Mouse (Mus musculus) gastrocnemius, postnatal 25 days (tissue): ENCODE measurements around the gene C87414. TPM values are rescaled to one million over a fixed set of nuclear protein-coding genes. Genes with fewer than 3 reads are reported as not detected.
"Not testable (repeated sequence)": the region's sequence is repeated elsewhere in the genome, so short reads cannot be mapped to it uniquely, and the experiment has no call there.

ENCODE experiments used
- DNase-seq: peaks from one replicate; pipeline ENCODE4 v3.0.0; 2022
- long read RNA-seq, 2 experiments: library from polyadenylated mRNA; stranded (forward); transcript quantifications; one replicate each; pipeline ENCODE4 v2.0.0; 2021
- total RNA-seq, 2 experiments: library from RNA; stranded (reverse); gene quantifications; 1 replicate in 1 of 2; 2 replicates in 1 of 2; pipeline ENCODE4 v1.2.3; 2021

Gene C87414
- not detected for total RNA-seq
- long read RNA-seq, experiment 1, result 0 reads
- long read RNA-seq, experiment 2, result 0 reads

GRCm38 (mm10) chr5:93671451-93671850 lies at the start of gene C87414:
TSS of gene C87414 (minus strand) at chr5:93671551.
- DNase-seq, result not testable (repeated sequence)

GRCm38 (mm10) chr5:93684661-93685060 lies 13.3 kb upstream of the C87414 start:
- DNase-seq, result not testable (repeated sequence)

Other genes with a start within 250 kb of the C87414 start
- not detected for gene Gm16427, start 131.4 kb downstream of the C87414 start, total RNA-seq
- not detected for gene Gm7792, start 172.2 kb upstream of the C87414 start, total RNA-seq